Mouse (Mus musculus): ENCODE data around the gene Kpna7. TPM values are rescaled to one million over a fixed set of nuclear protein-coding genes. Genes with fewer than 3 reads are reported as not detected.

Kpna7 gene
- total and polyA plus RNA-seq, 3 experiments, result 0.35 to 2.2 TPM; not detected in 1

GRCm38 (mm10) chr5:144983227-144983626, 100.6 kb downstream of the Kpna7 start:
- no peak overlapping the region for H3K4me3 ChIP-seq (ENCODE audit: control insufficient read depth in 1 of 2, insufficient read depth in 1 of 2, low read depth in 2 of 2, low read length in 2 of 2)
- H3K36me3 ChIP-seq (ENCODE audit: control insufficient read depth in 1 of 2, insufficient read depth in 2 of 2, low read length in 2 of 2), result peaks cover 0 to 2% of the 10 kb centered on the region in 2 experiments; a peak in 1 of 4 replicates
- peaks cover 0 to 2% of the 10 kb centered on the region in 2 experiments; a peak in 1 of 4 replicates for H3K4me1 ChIP-seq (ENCODE audit: control insufficient read depth in 1 of 2, insufficient read depth in 2 of 2, low read length in 2 of 2)
- no peaks in the 10 kb centered on the region for H3K79me2 ChIP-seq (ENCODE audit: control insufficient read depth, insufficient read depth, low read length, poor library complexity)
- H3K9ac ChIP-seq (ENCODE audit: control insufficient read depth, low read depth, low read length, poor library complexity, severe bottlenecking), result no peak overlapping the region
- TF ChIP-seq BHLHE40 (IDR thresholded peaks at IDR 0.05; ENCODE audit: borderline replicate concordance, low read depth, low read length), result no peak
- TF ChIP-seq CTCF (IDR thresholded peaks at IDR 0.05 in 2 of 3, conservative IDR thresholded peaks at IDR 0.05 in 1 of 3; ENCODE audit: control insufficient read depth in 1 of 3, insufficient read depth in 1 of 3, low read depth in 2 of 3, low read length in 3 of 3, poor library complexity in 1 of 3, severe bottlenecking in 1 of 3), result peak; percentile 30 to 65 (median 41)
- TF ChIP-seq MXI1 (IDR thresholded peaks at IDR 0.05; ENCODE audit: low read depth, low read length), result no peak
- peak; percentile 24; the same call in 1 of the 2 replicates for TF ChIP-seq SMC3 (IDR thresholded peaks at IDR 0.05; ENCODE audit: low read depth, low read length)
- no peak for TF ChIP-seq EP300 (IDR thresholded peaks at IDR 0.05; ENCODE audit: low read depth in 1 of 2, low read length in 2 of 2)
- no peak for TF ChIP-seq POLR2AphosphoS2 (IDR thresholded peaks at IDR 0.05; ENCODE audit: low read length)
- peak; percentile 10 for TF ChIP-seq RAD21 (IDR thresholded peaks at IDR 0.05; ENCODE audit: low read depth, low read length)
- TF ChIP-seq ZKSCAN1 (IDR thresholded peaks at IDR 0.05; ENCODE audit: low read depth, low read length), result no peak
- H3K27me3 ChIP-seq (ENCODE audit: control insufficient read depth in 1 of 2, insufficient read depth in 2 of 2, low read length in 2 of 2), result no peaks in the 10 kb centered on the region; a peak in 1 of 4 replicates
- no peaks in the 10 kb centered on the region for H3K9me3 ChIP-seq (replicated peaks; ENCODE audit: insufficient read depth, low read length)
- no peak overlapping the region for H3K27ac ChIP-seq (ENCODE audit: control insufficient read depth, low read depth, low read length)
- peak; percentile 34 for DNase-seq (ENCODE audit: low read depth, low spot score)

GRCm38 (mm10) chr5:144979110-144979509, 104.7 kb downstream of the Kpna7 start:
- H3K79me2 ChIP-seq (ENCODE audit: control insufficient read depth, insufficient read depth, low read length, poor library complexity), result no peaks in the 10 kb centered on the region
- no peak overlapping the region for H3K9ac ChIP-seq (ENCODE audit: control insufficient read depth, low read depth, low read length, poor library complexity, severe bottlenecking)
- no peaks in the 10 kb centered on the region for H3K36me3 ChIP-seq (ENCODE audit: control insufficient read depth in 1 of 2, insufficient read depth in 2 of 2, low read length in 2 of 2)
- DNase-seq (ENCODE audit: low read depth, low spot score), result no peak
- no peaks in the 10 kb centered on the region for H3K4me1 ChIP-seq (ENCODE audit: control insufficient read depth in 1 of 2, insufficient read depth in 2 of 2, low read length in 2 of 2)
- TF ChIP-seq USF2 (IDR thresholded peaks at IDR 0.05; ENCODE audit: borderline replicate concordance in 1 of 2, insufficient read depth in 1 of 2, low read depth in 1 of 2, low read length in 2 of 2) (no peak), HCFC1 (IDR thresholded peaks at IDR 0.05; ENCODE audit: low read depth, low read length) (no peak), GABPA (IDR thresholded peaks at IDR 0.05; ENCODE audit: low read depth, low read length) (no peak)
- H3K4me3 ChIP-seq (ENCODE audit: control insufficient read depth in 1 of 2, insufficient read depth in 1 of 2, low read depth in 2 of 2, low read length in 2 of 2), result no peak overlapping the region
- no peak overlapping the region for H3K27ac ChIP-seq (ENCODE audit: control insufficient read depth, low read depth, low read length)
- H3K27me3 ChIP-seq (ENCODE audit: control insufficient read depth in 1 of 2, insufficient read depth in 2 of 2, low read length in 2 of 2), result no peaks in the 10 kb centered on the region; a peak in 1 of 4 replicates
- H3K9me3 ChIP-seq (replicated peaks; ENCODE audit: insufficient read depth, low read length), result no peaks in the 10 kb centered on the region

GRCm38 (mm10) chr5:144978533-144979107, 105.2 kb downstream of the Kpna7 start:
- no peak for TF ChIP-seq MAFK (IDR thresholded peaks at IDR 0.05; ENCODE audit: borderline replicate concordance, low read depth, low read length)
- no peak for TF ChIP-seq RCOR1 (IDR thresholded peaks at IDR 0.05; ENCODE audit: low read depth, low read length)
- no peak for TF ChIP-seq USF2 (IDR thresholded peaks at IDR 0.05; ENCODE audit: borderline replicate concordance in 1 of 2, insufficient read depth in 1 of 2, low read depth in 1 of 2, low read length in 2 of 2)
- no peak for TF ChIP-seq SMC3 (IDR thresholded peaks at IDR 0.05; ENCODE audit: low read depth, low read length)
- TF ChIP-seq GATA1 (IDR thresholded peaks at IDR 0.05; ENCODE audit: low read depth, low read length), result no peak
- no peak for TF ChIP-seq POLR2AphosphoS2 (IDR thresholded peaks at IDR 0.05; ENCODE audit: low read length)
- TF ChIP-seq KAT2A (conservative IDR thresholded peaks at IDR 0.05; ENCODE audit: low read depth, low read length), result no peak
- TF ChIP-seq HCFC1 (IDR thresholded peaks at IDR 0.05; ENCODE audit: low read depth, low read length), result no peak
- TF ChIP-seq CHD2 (IDR thresholded peaks at IDR 0.05; ENCODE audit: low read length), result no peak
- no peak for TF ChIP-seq E2F4 (IDR thresholded peaks at IDR 0.05; ENCODE audit: borderline replicate concordance, low read depth, low read length)
- no peak for TF ChIP-seq ZC3H11A (IDR thresholded peaks at IDR 0.05; ENCODE audit: low read depth, low read length)
- no peak for TF ChIP-seq JUND (IDR thresholded peaks at IDR 0.05; ENCODE audit: low read depth, low read length)
- no peak for TF ChIP-seq MAZ (IDR thresholded peaks at IDR 0.05; ENCODE audit: low read depth, low read length)
- no peak for TF ChIP-seq MXI1 (IDR thresholded peaks at IDR 0.05; ENCODE audit: low read depth, low read length)
- no peak for TF ChIP-seq CHD1 (IDR thresholded peaks at IDR 0.05; ENCODE audit: low read depth, low read length)
- Histone ChIP-seq H3K9me3 (replicated peaks; ENCODE audit: insufficient read depth, low read length) (no peaks in the 10 kb centered on the region), H3K79me2 (ENCODE audit: control insufficient read depth, insufficient read depth, low read length, poor library complexity) (no peaks in the 10 kb centered on the region), H3K9ac (ENCODE audit: control insufficient read depth, low read depth, low read length, poor library complexity, severe bottlenecking) (no peak overlapping the region), H3K4me1 (ENCODE audit: control insufficient read depth in 1 of 2, insufficient read depth in 2 of 2, low read length in 2 of 2) (no peaks in the 10 kb centered on the region), H3K36me3 (ENCODE audit: control insufficient read depth in 1 of 2, insufficient read depth in 2 of 2, low read length in 2 of 2) (no peaks in the 10 kb centered on the region), H3K4me3 (ENCODE audit: control insufficient read depth in 1 of 2, insufficient read depth in 1 of 2, low read depth in 2 of 2, low read length in 2 of 2) (no peak overlapping the region), H3K27me3 (ENCODE audit: control insufficient read depth in 1 of 2, insufficient read depth in 2 of 2, low read length in 2 of 2) (no peaks in the 10 kb centered on the region; a peak in 1 of 4 replicates), H3K27ac (ENCODE audit: control insufficient read depth, low read depth, low read length) (no peak overlapping the region)
- DNase-seq (ENCODE audit: low read depth, low spot score), result no peak

Data from MEL (cell line).